Mouse (Mus musculus): ENCODE results near the gene Mus81.

The Mus81 gene

GRCm38 (mm10) chr19:5466916-5467500 lies 21.2 kb downstream of the Mus81 start:
- no peak for DNase-seq

GRCm38 (mm10) chr19:5465037-5465436 lies 23.2 kb downstream of the Mus81 start:
- no peak for DNase-seq

GRCm38 (mm10) chr19:5463791-5464562 lies 24.2 kb downstream of the Mus81 start:
- peak; percentile 43 to 60 for DNase-seq

- DNase-seq = no peak
Measured at GRCm38 (mm10) chr19:5463212-5463611, 25.0 kb downstream of the Mus81 start.

GRCm38 (mm10) chr19:5461411-5461810 lies 26.8 kb downstream of the Mus81 start:
- DNase-seq = no peak

GRCm38 (mm10) chr19:5460465-5460911 lies 27.7 kb downstream of the Mus81 start, which contains the start of gene Fibp:
Gene Fibp (plus strand): TSS chr19:5460615.
- DNase-seq = peak; percentile 80 to 90

GRCm38 (mm10) chr19:5459896-5460295 lies 28.3 kb downstream of the Mus81 start:
- DNase-seq = no peak

- peak in 1 of 2 experiments; percentile 55 for DNase-seq
Measured at GRCm38 (mm10) chr19:5459019-5459418, 29.2 kb downstream of the Mus81 start.

- DNase-seq = no peak
Measured at GRCm38 (mm10) chr19:5457746-5458442, 30.3 kb downstream of the Mus81 start, which contains the start of gene Ccdc85b. Gene Ccdc85b (minus strand): TSS chr19:5457894.

- peak; percentile 96 to 97 for DNase-seq
Measured at GRCm38 (mm10) chr19:5456922-5457745, 31.1 kb downstream of the Mus81 start.

GRCm38 (mm10) chr19:5456241-5456921 lies 31.8 kb downstream of the Mus81 start:
- DNase-seq = peak in 1 of 2 experiments; percentile 46

- DNase-seq = no peak
Measured at GRCm38 (mm10) chr19:5455568-5455967, 32.6 kb downstream of the Mus81 start.

- no peak for DNase-seq
Measured at GRCm38 (mm10) chr19:5455037-5455436, 33.2 kb downstream of the Mus81 start.

- DNase-seq = no peak
Measured at GRCm38 (mm10) chr19:5451766-5452165, 36.4 kb downstream of the Mus81 start.

- no peak for DNase-seq
Measured at GRCm38 (mm10) chr19:5449673-5450072, 38.5 kb downstream of the Mus81 start.

GRCm38 (mm10) chr19:5448354-5449150 lies 39.6 kb downstream of the Mus81 start:
- no peak for DNase-seq

- DNase-seq = peak in 1 of 2 experiments; percentile 55
Measured at GRCm38 (mm10) chr19:5447515-5448353, 40.5 kb downstream of the Mus81 start, which contains the start of gene Fosl1. Gene Fosl1 (plus strand): TSS chr19:5447547.

- no peak for DNase-seq
Measured at GRCm38 (mm10) chr19:5445747-5446146, 42.5 kb downstream of the Mus81 start.

- DNase-seq = peak in 1 of 2 experiments; percentile 62
Measured at GRCm38 (mm10) chr19:5444954-5445353, 43.2 kb downstream of the Mus81 start.

- no peak for DNase-seq
Measured at GRCm38 (mm10) chr19:5444371-5444908, 43.8 kb downstream of the Mus81 start.

Measured in kidney, adult 8-10 months (tissue).